Mouse (Mus musculus): ENCODE results near the gene Afm. TPM values are rescaled to one million over a fixed set of nuclear protein-coding genes. Genes with fewer than 3 reads are reported as not detected.

Gene Afm
- polyA plus RNA-seq, 1 experiment, result not detected

Other genes starting within 250 kb of the Afm start
- 33.5 and 41.5 TPM in 2 replicates for gene Ankrd17, start 152.4 kb upstream of the Afm start, polyA plus RNA-seq (2012; rRNA removed)
- gene Gm9958, start 151.7 kb upstream of the Afm start, polyA plus RNA-seq (2012; rRNA removed), result 3.0 and 3.3 TPM in 2 replicates
- 0.95 and 4.8 TPM in 2 replicates for gene Alb, start 58.0 kb upstream of the Afm start, polyA plus RNA-seq (2012; rRNA removed)
- 2.4 and 2.5 TPM in 2 replicates for gene Afp, start 28.2 kb upstream of the Afm start, polyA plus RNA-seq (2012; rRNA removed)
- not detected in 2 replicates for gene 5830473C10Rik, start 42.2 kb downstream of the Afm start, polyA plus RNA-seq (2012; rRNA removed)
- gene Rassf6, start 121.7 kb downstream of the Afm start, polyA plus RNA-seq (2012; rRNA removed), result 12.3 and 14.6 TPM in 2 replicates
- gene Cxcl5, start 240.4 kb downstream of the Afm start, polyA plus RNA-seq (2012; rRNA removed), result 0.04 and 0.10 TPM in 2 replicates
- gene Ppbp, start 249.6 kb downstream of the Afm start, polyA plus RNA-seq (2012; rRNA removed), result 0.22 and 0.29 TPM in 2 replicates

All from urinary bladder, adult 2 months (tissue).